Mouse (Mus musculus): ENCODE results near the gene Defb30. TPM values are rescaled to one million over a fixed set of nuclear protein-coding genes. Genes with fewer than 3 reads are reported as not detected.

Gene Defb30
- total and polyA plus RNA-seq, 3 experiments = not detected

GRCm38 (mm10) chr14:63066630-63067310 is 17.0 kb upstream of the Defb30 start:
- Histone ChIP-seq H3K27ac (ENCODE audit: insufficient read depth, low read depth) (no peak overlapping the region), H3K4me3 (replicated peaks in 1 of 3; ENCODE audit: low read depth in 2 of 3, low read length in 2 of 3, poor library complexity in 1 of 3) (no peak overlapping the region)
- peak; percentile 60 for DNase-seq (ENCODE audit: extremely low read depth)

GRCm38 (mm10) chr14:63065391-63065790 is 15.6 kb upstream of the Defb30 start:
- in situ Hi-C loops (cut with MboI; ENCODE audit: low pct_ligation_motif_present, low pct_unique_long_range_greater_than_20kb, low sequenced_read_pairs) = no loop called here
- Histone ChIP-seq H3K79me2 (replicated peaks; ENCODE audit: control insufficient read depth, extremely low read depth, insufficient read depth, poor library complexity, severe bottlenecking) (no peaks in the 10 kb centered on the region), H3K4me3 (replicated peaks in 1 of 3; ENCODE audit: low read depth in 2 of 3, low read length in 2 of 3, poor library complexity in 1 of 3) (no peak overlapping the region), H3K27me3 (replicated peaks) (peaks cover 21% of the 10 kb centered on the region), H3K4me1 (ENCODE audit: control insufficient read depth in 1 of 2, insufficient read depth in 2 of 2) (peaks cover 0 to 4% of the 10 kb centered on the region in 2 experiments; a peak in 2 of 4 replicates), H3K36me3 (replicated peaks in 1 of 2; ENCODE audit: control insufficient read depth in 1 of 2, insufficient read depth in 1 of 2, low read length in 1 of 2) (no peaks in the 10 kb centered on the region), H3K9me3 (replicated peaks; ENCODE audit: low read length) (peaks cover 3% of the 10 kb centered on the region), H3K27ac (ENCODE audit: insufficient read depth, low read depth) (no peak overlapping the region), H3K9ac (ENCODE audit: insufficient read depth, low read depth) (no peak overlapping the region), H3K4me2 (ENCODE audit: insufficient read depth, low read depth, poor library complexity, severe bottlenecking) (no peak overlapping the region)
- no peak for TF ChIP-seq HCFC1 (IDR thresholded peaks at IDR 0.05; ENCODE audit: low read depth, low read length)
- TF ChIP-seq RAD21 (IDR thresholded peaks at IDR 0.05; ENCODE audit: low read depth, low read length) = no peak
- no peak for TF ChIP-seq E2F4 (IDR thresholded peaks at IDR 0.05; ENCODE audit: insufficient replicate concordance, low read depth, low read length)
- TF ChIP-seq JUND (conservative IDR thresholded peaks at IDR 0.05; ENCODE audit: low read depth, low read length) = no peak
- no peak for TF ChIP-seq ZNF384 (IDR thresholded peaks at IDR 0.05; ENCODE audit: low read depth, low read length)
- TF ChIP-seq ETS1 (conservative IDR thresholded peaks at IDR 0.05; ENCODE audit: low read depth, low read length) = no peak
- TF ChIP-seq MEF2A (IDR thresholded peaks at IDR 0.05; ENCODE audit: borderline replicate concordance, low read depth, low read length) = no peak
- TF ChIP-seq POLR2A (IDR thresholded peaks at IDR 0.05; ENCODE audit: low read depth, low read length) = no peak
- no peak for TF ChIP-seq EP300 (IDR thresholded peaks at IDR 0.05; ENCODE audit: low read length)
- TF ChIP-seq GABPA (IDR thresholded peaks at IDR 0.05; ENCODE audit: insufficient replicate concordance, low read depth, low read length) = no peak
- no peak for TF ChIP-seq KAT2A (IDR thresholded peaks at IDR 0.05; ENCODE audit: insufficient replicate concordance, low read length)
- no peak for TF ChIP-seq MAZ (IDR thresholded peaks at IDR 0.05; ENCODE audit: low read depth, low read length)
- TF ChIP-seq MXI1 (IDR thresholded peaks at IDR 0.05; ENCODE audit: low read depth, low read length) = no peak
- DNase-seq (ENCODE audit: extremely low read depth) = no peak
- dilution Hi-C loops (cut with MboI; ENCODE audit: extremely low pct_ligation_motif_present, extremely low pct_unique_long_range_greater_than_20kb, low sequenced_read_pairs) = no loop called here

More at GRCm38 (mm10) chr14:63066630-63067310, 17.0 kb upstream of the Defb30 start:
- TF ChIP-seq BHLHE40 (IDR thresholded peaks at IDR 0.05; ENCODE audit: low read depth, low read length) (peak; percentile 56), EP300 (IDR thresholded peaks at IDR 0.05; ENCODE audit: low read length) (no peak), CTCF (conservative IDR thresholded peaks at IDR 0.05 in 1 of 2, IDR thresholded peaks at IDR 0.05 in 1 of 2; ENCODE audit: low read depth in 2 of 2, low read length in 2 of 2) (peak; percentile 92 to 98), ZNF384 (IDR thresholded peaks at IDR 0.05; ENCODE audit: low read depth, low read length) (peak; percentile 75), MEF2A (IDR thresholded peaks at IDR 0.05; ENCODE audit: borderline replicate concordance, low read depth, low read length) (peak; percentile 39; the same call in 1 of the 2 replicates), RAD21 (IDR thresholded peaks at IDR 0.05; ENCODE audit: low read depth, low read length) (peak; percentile 87), ZC3H11A (IDR thresholded peaks at IDR 0.05; ENCODE audit: low read depth, low read length) (peak; percentile 16; the same call in 1 of the 2 replicates), UBTF (IDR thresholded peaks at IDR 0.05; ENCODE audit: low read depth, low read length) (no peak), USF2 (conservative IDR thresholded peaks at IDR 0.05; ENCODE audit: low read depth, low read length) (no peak), MAZ (IDR thresholded peaks at IDR 0.05; ENCODE audit: low read depth, low read length) (no peak), USF1 (IDR thresholded peaks at IDR 0.05; ENCODE audit: low read depth, low read length) (0 out of 2 replicates have a peak, but pooled peaks have one; percentile 3), SMC3 (IDR thresholded peaks at IDR 0.05; ENCODE audit: low read depth, low read length) (peak; percentile 73)
- dilution Hi-C loops (cut with MboI; ENCODE audit: extremely low pct_ligation_motif_present, extremely low pct_unique_long_range_greater_than_20kb, low sequenced_read_pairs) = no loop called here
- Histone ChIP-seq H3K27me3 (replicated peaks) (peaks cover 30% of the 10 kb centered on the region), H3K4me2 (ENCODE audit: insufficient read depth, low read depth, poor library complexity, severe bottlenecking) (no peak overlapping the region), H3K9ac (ENCODE audit: insufficient read depth, low read depth) (no peak overlapping the region), H3K79me2 (replicated peaks; ENCODE audit: control insufficient read depth, extremely low read depth, insufficient read depth, poor library complexity, severe bottlenecking) (no peaks in the 10 kb centered on the region), H3K9me3 (replicated peaks; ENCODE audit: low read length) (peaks cover 3% of the 10 kb centered on the region), H3K4me1 (ENCODE audit: control insufficient read depth in 1 of 2, insufficient read depth in 2 of 2) (peaks cover 0 to 4% of the 10 kb centered on the region in 2 experiments; a peak in 2 of 4 replicates), H3K36me3 (replicated peaks in 1 of 2; ENCODE audit: control insufficient read depth in 1 of 2, insufficient read depth in 1 of 2, low read length in 1 of 2) (no peaks in the 10 kb centered on the region)
- in situ Hi-C loops (cut with MboI; ENCODE audit: low pct_ligation_motif_present, low pct_unique_long_range_greater_than_20kb, low sequenced_read_pairs) = no loop called here

Data from CH12.LX (cell line).